Mouse (Mus musculus): ENCODE data around the gene Tle3. TPM values are rescaled to one million over a fixed set of nuclear protein-coding genes. Genes with fewer than 3 reads are reported as not detected.

Tle3 gene
- polyA plus RNA-seq, 2 experiments = 45.1 to 113 TPM

DNA sequence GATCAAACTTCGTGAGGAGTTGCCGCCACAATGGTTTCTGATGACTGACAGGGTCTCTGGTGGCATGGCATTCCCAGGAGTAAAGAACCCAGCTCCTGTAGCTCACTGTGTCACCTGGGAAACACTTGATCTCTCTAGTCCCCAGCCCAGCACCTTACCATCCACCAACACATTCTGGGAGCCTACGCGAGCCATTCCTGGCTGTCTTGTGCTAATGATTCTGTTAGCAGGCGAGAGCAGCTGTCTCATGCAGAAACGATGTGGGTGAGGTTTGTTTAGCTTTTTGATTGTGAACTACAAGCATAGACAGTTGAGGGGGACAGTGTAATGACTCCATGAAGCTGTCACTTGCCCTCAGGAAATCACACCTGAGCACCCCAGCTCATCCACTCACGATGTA is 54.3 kb downstream of the Tle3 start:
- Histone ChIP-seq H3K27me3 (ENCODE audit: control insufficient read depth, insufficient read depth, low read length) (no peaks in the 10 kb centered on the region), H3K4me1 (ENCODE audit: control insufficient read depth, insufficient read depth, low read length) (no peaks in the 10 kb centered on the region), H3K4me3 (replicated peaks; ENCODE audit: low read length) (no peak overlapping the region), H3K9me3 (ENCODE audit: control insufficient read depth, low read length) (no peaks in the 10 kb centered on the region), H3K9ac (ENCODE audit: low read depth, low read length, severe bottlenecking) (no peak overlapping the region), H3K27ac (replicated peaks; ENCODE audit: low read depth, low read length) (no peak overlapping the region), H3K4me2 (replicated peaks; ENCODE audit: low read depth, low read length, severe bottlenecking) (no peak overlapping the region), H3K36me3 (ENCODE audit: control insufficient read depth, insufficient read depth, low read length) (no peaks in the 10 kb centered on the region)
- 73% methylated on average over 7 of the region's 7 CpGs for WGBS
- DNase-seq (ENCODE audit: low spot score) (no peak), ATAC-seq (ENCODE audit: low FRiP score, low read depth) (no peak)
- no peak for TF ChIP-seq POLR2A (IDR thresholded peaks at IDR 0.05; ENCODE audit: borderline replicate concordance, extremely low read depth, insufficient read depth, insufficient read length)

GRCm38 (mm10) chr9:61427051-61427450 is 54.9 kb downstream of the Tle3 start:
- no peak for DNase-seq (ENCODE audit: low spot score)
- H3K36me3 ChIP-seq (ENCODE audit: control insufficient read depth, insufficient read depth, low read length) = no peaks in the 10 kb centered on the region
- no peaks in the 10 kb centered on the region for H3K27me3 ChIP-seq (ENCODE audit: control insufficient read depth, insufficient read depth, low read length)
- H3K9me3 ChIP-seq (ENCODE audit: control insufficient read depth, low read length) = no peaks in the 10 kb centered on the region
- H3K9ac ChIP-seq (ENCODE audit: low read depth, low read length, severe bottlenecking) = no peak overlapping the region
- H3K4me1 ChIP-seq (ENCODE audit: control insufficient read depth, insufficient read depth, low read length) = no peaks in the 10 kb centered on the region
- ATAC-seq (ENCODE audit: low FRiP score, low read depth) = no peak
- H3K4me2 ChIP-seq (replicated peaks; ENCODE audit: low read depth, low read length, severe bottlenecking) = no peak overlapping the region
- no peak overlapping the region for H3K27ac ChIP-seq (replicated peaks; ENCODE audit: low read depth, low read length)
- H3K4me3 ChIP-seq (replicated peaks; ENCODE audit: low read length) = no peak overlapping the region
- 78% methylated on average over 6 of the region's 6 CpGs for WGBS
- TF ChIP-seq POLR2A (IDR thresholded peaks at IDR 0.05; ENCODE audit: borderline replicate concordance, extremely low read depth, insufficient read depth, insufficient read length) = no peak

GRCm38 (mm10) chr9:61427901-61428300 is 55.7 kb downstream of the Tle3 start:
- ATAC-seq (ENCODE audit: low FRiP score, low read depth) (no peak), DNase-seq (ENCODE audit: low spot score) (no peak)
- H3K4me3 ChIP-seq (replicated peaks; ENCODE audit: low read length) = no peak overlapping the region
- no peak for TF ChIP-seq POLR2A (IDR thresholded peaks at IDR 0.05; ENCODE audit: borderline replicate concordance, extremely low read depth, insufficient read depth, insufficient read length)
- no peaks in the 10 kb centered on the region for H3K27me3 ChIP-seq (ENCODE audit: control insufficient read depth, insufficient read depth, low read length)
- H3K4me2 ChIP-seq (replicated peaks; ENCODE audit: low read depth, low read length, severe bottlenecking) = no peak overlapping the region
- no peak overlapping the region for H3K9ac ChIP-seq (ENCODE audit: low read depth, low read length, severe bottlenecking)
- H3K9me3 ChIP-seq (ENCODE audit: control insufficient read depth, low read length) = no peaks in the 10 kb centered on the region
- no peak overlapping the region for H3K27ac ChIP-seq (replicated peaks; ENCODE audit: low read depth, low read length)
- no peaks in the 10 kb centered on the region for H3K36me3 ChIP-seq (ENCODE audit: control insufficient read depth, insufficient read depth, low read length)
- no peaks in the 10 kb centered on the region for H3K4me1 ChIP-seq (ENCODE audit: control insufficient read depth, insufficient read depth, low read length)
- 77% methylated on average over 3 of the region's 3 CpGs for WGBS

DNA sequence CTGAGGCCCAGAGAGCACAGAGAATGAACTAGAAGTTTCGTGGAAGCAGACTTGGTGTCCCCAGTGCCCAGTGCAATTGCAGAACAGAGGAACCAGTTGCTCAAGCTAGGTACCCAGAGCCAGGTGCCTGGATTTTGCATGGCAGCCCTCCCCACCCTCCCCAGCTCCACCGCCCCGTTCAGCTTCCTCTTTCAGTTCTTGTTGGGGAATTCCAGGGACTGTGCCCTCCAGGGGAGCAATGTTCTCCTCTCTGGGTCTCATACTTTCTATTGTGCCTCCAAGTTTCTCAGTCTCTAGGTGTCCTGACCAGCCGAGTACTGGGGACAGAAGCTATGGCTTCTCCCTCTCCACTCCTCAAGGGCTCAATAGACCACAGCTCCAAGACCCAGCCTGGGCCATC is 59.7 kb downstream of the Tle3 start:
- no peak overlapping the region for H3K9ac ChIP-seq (ENCODE audit: low read depth, low read length, severe bottlenecking)
- no peaks in the 10 kb centered on the region for H3K9me3 ChIP-seq (ENCODE audit: control insufficient read depth, low read length)
- H3K4me2 ChIP-seq (replicated peaks; ENCODE audit: low read depth, low read length, severe bottlenecking) = no peak overlapping the region
- TF ChIP-seq POLR2A (IDR thresholded peaks at IDR 0.05; ENCODE audit: borderline replicate concordance, extremely low read depth, insufficient read depth, insufficient read length) = no peak
- WGBS = 80% methylated on average over 4 of the region's 4 CpGs
- H3K4me1 ChIP-seq (ENCODE audit: control insufficient read depth, insufficient read depth, low read length) = 0 out of 2 replicates have a peak, but pooled peaks cover 2% of the 10 kb centered on the region
- H3K27ac ChIP-seq (replicated peaks; ENCODE audit: low read depth, low read length) = no peak overlapping the region
- H3K27me3 ChIP-seq (ENCODE audit: control insufficient read depth, insufficient read depth, low read length) = no peaks in the 10 kb centered on the region
- DNase-seq (ENCODE audit: low spot score) = no peak
- no peaks in the 10 kb centered on the region for H3K36me3 ChIP-seq (ENCODE audit: control insufficient read depth, insufficient read depth, low read length)
- no peak for ATAC-seq (ENCODE audit: low FRiP score, low read depth)
- H3K4me3 ChIP-seq (replicated peaks; ENCODE audit: low read length) = no peak overlapping the region

- Histone ChIP-seq H3K27ac (replicated peaks; ENCODE audit: low read depth, low read length) (no peak overlapping the region), H3K9me3 (ENCODE audit: control insufficient read depth, low read length) (no peaks in the 10 kb centered on the region), H3K27me3 (ENCODE audit: control insufficient read depth, insufficient read depth, low read length) (no peaks in the 10 kb centered on the region), H3K4me1 (ENCODE audit: control insufficient read depth, insufficient read depth, low read length) (0 out of 2 replicates have a peak, but pooled peaks cover 2% of the 10 kb centered on the region), H3K36me3 (ENCODE audit: control insufficient read depth, insufficient read depth, low read length) (no peaks in the 10 kb centered on the region), H3K4me2 (replicated peaks; ENCODE audit: low read depth, low read length, severe bottlenecking) (no peak overlapping the region), H3K9ac (ENCODE audit: low read depth, low read length, severe bottlenecking) (no peak overlapping the region), H3K4me3 (replicated peaks; ENCODE audit: low read length) (no peak overlapping the region)
- ATAC-seq (ENCODE audit: low FRiP score, low read depth) = no peak
- DNase-seq (ENCODE audit: low spot score) = no peak
- no peak for TF ChIP-seq POLR2A (IDR thresholded peaks at IDR 0.05; ENCODE audit: borderline replicate concordance, extremely low read depth, insufficient read depth, insufficient read length)
- WGBS = 78% methylated on average over 2 of the region's 2 CpGs
These were observed 61.0 kb downstream of the Tle3 start for GRCm38 (mm10) chr9:61433206-61433605.

- no peaks in the 10 kb centered on the region for H3K9me3 ChIP-seq (ENCODE audit: control insufficient read depth, low read length)
- 0 out of 2 replicates have a peak, but pooled peaks cover 2% of the 10 kb centered on the region for H3K4me1 ChIP-seq (ENCODE audit: control insufficient read depth, insufficient read depth, low read length)
- no peak for TF ChIP-seq POLR2A (IDR thresholded peaks at IDR 0.05; ENCODE audit: borderline replicate concordance, extremely low read depth, insufficient read depth, insufficient read length)
- H3K4me2 ChIP-seq (replicated peaks; ENCODE audit: low read depth, low read length, severe bottlenecking) = no peak overlapping the region
- no peak overlapping the region for H3K4me3 ChIP-seq (replicated peaks; ENCODE audit: low read length)
- 38% methylated on average over 11 of the region's 11 CpGs for WGBS
- no peak overlapping the region for H3K9ac ChIP-seq (ENCODE audit: low read depth, low read length, severe bottlenecking)
- DNase-seq (ENCODE audit: low spot score) (peak; percentile 11), ATAC-seq (ENCODE audit: low FRiP score, low read depth) (no peak)
- H3K36me3 ChIP-seq (ENCODE audit: control insufficient read depth, insufficient read depth, low read length) = no peaks in the 10 kb centered on the region
- no peaks in the 10 kb centered on the region for H3K27me3 ChIP-seq (ENCODE audit: control insufficient read depth, insufficient read depth, low read length)
- no peak overlapping the region for H3K27ac ChIP-seq (replicated peaks; ENCODE audit: low read depth, low read length)
These were observed 61.9 kb downstream of the Tle3 start for GRCm38 (mm10) chr9:61434062-61434461.
